Mouse (Mus musculus) heart, postnatal 0 days (tissue): ENCODE measurements around the gene Nav2.

ENCODE experiments used
- CTCF ChIP-seq: IDR thresholded peaks from 2 replicates; pipeline ENCODE4 v1.5.1; 2016; ENCODE audit warnings: antibody characterized with exemption, control low read depth, low read depth
- EP300 ChIP-seq: IDR thresholded peaks from 2 replicates; pipeline ENCODE4 v1.6.1; 2016; ENCODE audit warnings: antibody characterized with exemption, low read depth

DNA sequence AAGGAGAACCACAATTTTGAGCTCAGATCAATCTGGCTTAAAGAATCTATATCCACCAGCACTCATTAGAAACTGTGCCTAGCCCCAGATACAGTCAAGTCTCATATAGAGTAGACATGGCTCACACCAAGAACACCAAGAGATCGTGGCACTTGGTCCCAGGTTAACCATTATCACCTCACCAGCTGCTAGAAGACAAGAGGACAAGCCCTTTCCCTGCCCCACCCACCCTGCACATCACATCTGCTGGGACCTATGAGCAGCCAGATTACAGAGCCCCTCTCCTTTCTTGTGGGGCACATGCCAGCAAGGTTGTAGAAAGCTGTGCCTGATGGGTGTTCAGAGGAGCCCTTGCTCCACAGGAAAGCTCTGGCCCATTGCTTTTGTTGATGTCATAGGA is 411.5 kb downstream of the Nav2 start:
- TF ChIP-seq CTCF (no peak), EP300 (no peak)
